Mouse (Mus musculus): Measurements from ENCODE around the gene Cxcr2.

- TF ChIP-seq POLR2A (IDR thresholded peaks at IDR 0.05; ENCODE audit: insufficient read depth, low read length) (no peak), CTCF (IDR thresholded peaks at IDR 0.05; ENCODE audit: low read depth, low read length) (no peak)
Measured at GRCm38 (mm10) chr1:74190471-74190870, 36.7 kb downstream of the Cxcr2 start.
